ENCODE assay signal across 23 mouse cellular contexts in genomic region chr8:122778703-122779239, GRCm38 (mm10). TPM values are rescaled to one million over a fixed set of nuclear protein-coding genes. Genes with fewer than 3 reads are reported as not detected.
DNase-seq lines count a peak whose midpoint lies in the region; ATAC-seq and TF ChIP-seq lines count a peak whose summit lies in the region.
"Had no signal": no experiment of that assay in that cellular context is flagged by ENCODE, and none has a peak within 500 bp of the region (broad histone marks: within the 10 kb centered on the region; RNA-seq: fewer than 3 reads in every experiment).

No protein-coding gene starts in this region.

- no peaks in the 10 kb centered on the region for H3K9me3 ChIP-seq in heart, embryonic 13.5 days
- H3K9me3 ChIP-seq in heart, embryonic 11.5 days (replicated peaks; ENCODE audit: control insufficient read depth, low read length) = no peaks in the 10 kb centered on the region
- H3K9me3 ChIP-seq in MEL (replicated peaks; ENCODE audit: insufficient read depth, low read length) = no peaks in the 10 kb centered on the region
- no peaks in the 10 kb centered on the region for H3K9me3 ChIP-seq in liver, postnatal 0 days (ENCODE audit: low read length)
- no peaks in the 10 kb centered on the region for H3K9me3 ChIP-seq in intestine, embryonic 16.5 days (ENCODE audit: control insufficient read depth, low read length)
- H3K9me3 ChIP-seq: heart, embryonic 12.5 days; limb, embryonic 13.5 days; midbrain, embryonic 13.5 days; neural tube, embryonic 13.5 days had no signal

- H3K4me2 ChIP-seq in heart, embryonic 13.5 days = no peak overlapping the region
- no peak overlapping the region for H3K4me2 ChIP-seq in heart, embryonic 11.5 days
- no peak overlapping the region for H3K4me2 ChIP-seq in liver, postnatal 0 days (ENCODE audit: low read depth, low read length)
- H3K4me2 ChIP-seq in intestine, embryonic 16.5 days (ENCODE audit: low read depth, low read length) = no peak overlapping the region
- H3K4me2 ChIP-seq: heart, embryonic 12.5 days; limb, embryonic 13.5 days; lung, embryonic 14.5 days; midbrain, embryonic 13.5 days; neural tube, embryonic 13.5 days had no signal

- peaks cover 36% of the 10 kb centered on the region for H3K36me3 ChIP-seq in heart, embryonic 13.5 days
- H3K36me3 ChIP-seq in heart, embryonic 11.5 days (ENCODE audit: control insufficient read depth, insufficient read depth, low read length) = no peaks in the 10 kb centered on the region
- H3K36me3 ChIP-seq in MEL (ENCODE audit: control insufficient read depth in 1 of 2, insufficient read depth in 2 of 2, low read length in 2 of 2) = peaks cover 0 to 2% of the 10 kb centered on the region in 2 experiments; a peak in 1 of 4 replicates
- H3K36me3 ChIP-seq in liver, postnatal 0 days (replicated peaks; ENCODE audit: insufficient read depth, low read length) = peaks cover 19% of the 10 kb centered on the region
- no peaks in the 10 kb centered on the region; the same call in 1 of the 2 replicates for H3K36me3 ChIP-seq in intestine, embryonic 16.5 days (ENCODE audit: control insufficient read depth, insufficient read depth, low read length)

- TF ChIP-seq POLR2A in MEL (IDR thresholded peaks at IDR 0.05; ENCODE audit: control insufficient read depth in 1 of 2, insufficient read depth in 1 of 2, low read depth in 1 of 2, low read length in 2 of 2, poor library complexity in 1 of 2) = no peak

- no peak for TF ChIP-seq EP300 in MEL (IDR thresholded peaks at IDR 0.05; ENCODE audit: low read depth in 1 of 2, low read length in 2 of 2)
- TF ChIP-seq EP300 in liver, postnatal 0 days (IDR thresholded peaks at IDR 0.05; ENCODE audit: low read depth) = no peak

- H3K4me1 ChIP-seq in heart, embryonic 13.5 days = peaks cover 12% of the 10 kb centered on the region
- H3K4me1 ChIP-seq in heart, embryonic 11.5 days (ENCODE audit: control insufficient read depth, insufficient read depth, low read length) = 0 out of 2 replicates have a peak, but pooled peaks cover 5% of the 10 kb centered on the region
- peaks cover 0 to 16% of the 10 kb centered on the region in 2 experiments for H3K4me1 ChIP-seq in MEL (ENCODE audit: control insufficient read depth in 1 of 2, insufficient read depth in 2 of 2, low read length in 2 of 2)
- H3K4me1 ChIP-seq in liver, postnatal 0 days (ENCODE audit: insufficient read depth) = peaks cover 4% of the 10 kb centered on the region
- peaks cover 3% of the 10 kb centered on the region; the same call in 1 of the 2 replicates for H3K4me1 ChIP-seq in intestine, embryonic 16.5 days (ENCODE audit: control insufficient read depth, insufficient read depth, low read length)

- peaks cover 4% of the 10 kb centered on the region for H3K79me2 ChIP-seq in MEL (ENCODE audit: control insufficient read depth, insufficient read depth, low read length, poor library complexity)

- no peak for ATAC-seq in heart, embryonic 13.5 days (ENCODE audit: extremely low read depth, insufficient number of reproducible peaks, low FRiP score, low TSS enrichment)
- ATAC-seq in heart, embryonic 11.5 days (replicated peaks; ENCODE audit: insufficient number of reproducible peaks, low FRiP score, low TSS enrichment) = no peak
- ATAC-seq in erythroblast, adult 5-6 weeks (replicated peaks; ENCODE audit: low FRiP score, poor library complexity, severe bottlenecking) = peak; percentile 24; the same call in 1 of the 2 replicates
- peak; percentile 28 for ATAC-seq in liver, postnatal 0 days
- ATAC-seq in intestine, embryonic 16.5 days = no peak
- ATAC-seq: hindbrain, embryonic 16.5 days; midbrain, embryonic 13.5 days had no signal

- 0 out of 2 replicates have a peak overlapping the region, but pooled peaks have one; percentile 19 for H3K9ac ChIP-seq in heart, embryonic 13.5 days
- no peak overlapping the region for H3K9ac ChIP-seq in heart, embryonic 11.5 days (ENCODE audit: low read depth, low read length)
- H3K9ac ChIP-seq in MEL (ENCODE audit: control insufficient read depth, low read depth, low read length, poor library complexity, severe bottlenecking) = no peak overlapping the region
- no peak overlapping the region for H3K9ac ChIP-seq in liver, postnatal 0 days (replicated peaks)
- no peak overlapping the region for H3K9ac ChIP-seq in intestine, embryonic 16.5 days (ENCODE audit: low read depth, low read length)
- H3K9ac ChIP-seq: heart, embryonic 12.5 days; limb, embryonic 13.5 days; lung, embryonic 14.5 days; midbrain, embryonic 13.5 days; neural tube, embryonic 13.5 days had no signal

- no peak for TF ChIP-seq RAD21 in MEL (IDR thresholded peaks at IDR 0.05; ENCODE audit: low read depth, low read length)

- no peak for TF ChIP-seq CTCF in MEL (IDR thresholded peaks at IDR 0.05 in 2 of 3, conservative IDR thresholded peaks at IDR 0.05 in 1 of 3; ENCODE audit: control insufficient read depth in 1 of 3, insufficient read depth in 1 of 3, low read depth in 2 of 3, low read length in 3 of 3, poor library complexity in 1 of 3, severe bottlenecking in 1 of 3)
- no peak for TF ChIP-seq CTCF in liver, postnatal 0 days (IDR thresholded peaks at IDR 0.05; ENCODE audit: low read depth)

- H3K27me3 ChIP-seq in heart, embryonic 13.5 days (replicated peaks) = peaks cover 13% of the 10 kb centered on the region
- H3K27me3 ChIP-seq in heart, embryonic 11.5 days (ENCODE audit: control insufficient read depth, insufficient read depth, low read length) = no peaks in the 10 kb centered on the region
- no peaks in the 10 kb centered on the region for H3K27me3 ChIP-seq in MEL (ENCODE audit: control insufficient read depth in 1 of 2, insufficient read depth in 2 of 2, low read length in 2 of 2)
- no peaks in the 10 kb centered on the region for H3K27me3 ChIP-seq in liver, postnatal 0 days (ENCODE audit: insufficient read depth, low read length)
- H3K27me3 ChIP-seq in intestine, embryonic 16.5 days (replicated peaks; ENCODE audit: control insufficient read depth, insufficient read depth, low read length) = no peaks in the 10 kb centered on the region
- H3K27me3 ChIP-seq: limb, embryonic 13.5 days; midbrain, embryonic 13.5 days had no signal

- H3K27ac ChIP-seq in heart, embryonic 13.5 days (replicated peaks) = no peak overlapping the region
- H3K27ac ChIP-seq in heart, embryonic 11.5 days (ENCODE audit: low read depth, low read length) = no peak overlapping the region
- peak overlapping the region; percentile 33; the same call in 1 of the 2 replicates for H3K27ac ChIP-seq in MEL (ENCODE audit: control insufficient read depth, low read depth, low read length)
- no peak overlapping the region for H3K27ac ChIP-seq in liver, postnatal 0 days (ENCODE audit: low read depth)
- no peak overlapping the region for H3K27ac ChIP-seq in intestine, embryonic 16.5 days (ENCODE audit: low read length)
- H3K27ac ChIP-seq: layer of hippocampus, adult 2 months; limb, embryonic 13.5 days; midbrain, embryonic 13.5 days; neural tube, embryonic 13.5 days had no signal

- DNase-seq in MEL (ENCODE audit: low read depth, low spot score) = peak; percentile 57
- no peak for DNase-seq in liver, postnatal 0 days
- DNase-seq in adrenal gland, postnatal 14 days = no peak
- DNase-seq: adrenal gland, adult 8-10 months; cerebellum, adult 8-10 months; cerebellum, postnatal 25 days; gastrocnemius, postnatal 14 days; kidney, adult 2 months; kidney, postnatal 36 days; lung, embryonic 14.5 days; lung, postnatal 14 days; right cerebral cortex, postnatal 4 days; thymus, postnatal 4 days had no signal

- H3K4me3 ChIP-seq in heart, embryonic 13.5 days = no peak overlapping the region
- H3K4me3 ChIP-seq in heart, embryonic 11.5 days (ENCODE audit: low read depth, low read length) = no peak overlapping the region
- no peak overlapping the region for H3K4me3 ChIP-seq in MEL (ENCODE audit: control insufficient read depth in 1 of 2, insufficient read depth in 1 of 2, low read depth in 2 of 2, low read length in 2 of 2)
- no peak overlapping the region for H3K4me3 ChIP-seq in liver, postnatal 0 days (ENCODE audit: low read depth, low read length)
- H3K4me3 ChIP-seq in intestine, embryonic 16.5 days (ENCODE audit: low read length) = no peak overlapping the region
- H3K4me3 ChIP-seq: heart, embryonic 12.5 days; layer of hippocampus, adult 2 months; limb, embryonic 13.5 days; midbrain, embryonic 13.5 days; neural tube, embryonic 13.5 days had no signal

- WGBS in heart, embryonic 13.5 days = 65% methylated on average over 3 of the region's 3 CpGs
- WGBS in heart, embryonic 11.5 days (ENCODE audit: insufficient replicate concordance) = 75% methylated on average over 3 of the region's 3 CpGs
- WGBS in liver, postnatal 0 days (ENCODE audit: insufficient replicate concordance) = 82% methylated on average over 3 of the region's 3 CpGs
- 72% methylated on average over 3 of the region's 3 CpGs for WGBS in intestine, embryonic 16.5 days

TF ChIP-seq in MEL, 35 proteins besides CTCF, POLR2A, EP300 and RAD21:
- TF ChIP-seq TAL1 (IDR thresholded peaks at IDR 0.05; ENCODE audit: low read length) (peak; percentile 47), USF1 (IDR thresholded peaks at IDR 0.05; ENCODE audit: low read depth, low read length) (0 out of 2 replicates have a peak, but pooled peaks have one; percentile 31), ETS1 (IDR thresholded peaks at IDR 0.05; ENCODE audit: low read depth, low read length) (0 out of 2 replicates have a peak, but pooled peaks have one; percentile 19), MAX (IDR thresholded peaks at IDR 0.05; ENCODE audit: low read length) (peak; percentile 46; the same call in 1 of the 2 replicates), ZC3H11A (IDR thresholded peaks at IDR 0.05; ENCODE audit: low read depth, low read length) (no peak)

RNA-seq across cellular contexts. Expression of gene Acsf3, which starts 3.5 kb away (rescaled TPM):
- polyA plus RNA-seq in heart, embryonic 13.5 days (2015; fragmentation: Nextera tagmentation; extraction: Ambion mirVana) = 14.3 and 15.4 TPM in 2 replicates
- 15.4 and 17.5 TPM in 2 replicates for polyA plus RNA-seq in heart, embryonic 11.5 days (2014; fragmentation: Nextera tagmentation; extraction: Ambion mirVana)
- 17.8 and 19.4 TPM in 2 replicates for total RNA-seq in MEL (2012; rRNA removed)
- polyA plus RNA-seq in MEL (2012; ENCODE audit: insufficient read depth in 1 of 2, insufficient read length in 2 of 2, low read depth in 1 of 2, low replicate concordance in 2 of 2, missing spikeins in 1 of 2) = 10 to 100 TPM in 1 of 2 experiments, not detected in 1; 37.2 TPM
- 3.3 TPM in 1 of 2 replicates, not detected in the other for total RNA-seq in erythroblast, adult 5-6 weeks (2015; ENCODE audit: low replicate concordance)
- total RNA-seq in erythroblast, adult 5-6 weeks (2017; ENCODE audit: low replicate concordance) = 1.7 and 5.2 TPM in 2 replicates
- 9.6 and 10.7 TPM in 2 replicates for polyA plus RNA-seq in liver, postnatal 0 days (2015; fragmentation: Nextera tagmentation; extraction: Ambion mirVana)
- polyA plus RNA-seq in intestine, embryonic 16.5 days (2015; fragmentation: Nextera tagmentation; extraction: Ambion mirVana) = 31.4 and 34.5 TPM in 2 replicates
- 48.0 and 50.6 TPM in 2 replicates for total RNA-seq in adrenal gland, postnatal 14 days (2021)

Comparison
In these comparisons a context has a peak if more than half of its experiments do, and no peak if none do; other contexts are left out.
1. ATAC-seq: peak in erythroblast, adult 5-6 weeks (single experiment) and liver, postnatal 0 days (single experiment); none in heart, embryonic 13.5 days (single experiment), heart, embryonic 11.5 days (single experiment) and intestine, embryonic 16.5 days (single experiment).